Mouse (Mus musculus) B cell, adult (primary cell): Measurements from ENCODE around the gene Magea6. TPM values are rescaled to one million over a fixed set of nuclear protein-coding genes. Genes with fewer than 3 reads are reported as not detected.

ENCODE experiments used
- total RNA-seq: library from RNA; stranded (reverse); gene quantifications from 4 replicates; pipeline ENCODE4 v1.2.4, GENCODE M21; 2023; ENCODE audit not compliant: inconsistent age

The Magea6 gene
- not detected in 4 replicates for total RNA-seq

DNA sequence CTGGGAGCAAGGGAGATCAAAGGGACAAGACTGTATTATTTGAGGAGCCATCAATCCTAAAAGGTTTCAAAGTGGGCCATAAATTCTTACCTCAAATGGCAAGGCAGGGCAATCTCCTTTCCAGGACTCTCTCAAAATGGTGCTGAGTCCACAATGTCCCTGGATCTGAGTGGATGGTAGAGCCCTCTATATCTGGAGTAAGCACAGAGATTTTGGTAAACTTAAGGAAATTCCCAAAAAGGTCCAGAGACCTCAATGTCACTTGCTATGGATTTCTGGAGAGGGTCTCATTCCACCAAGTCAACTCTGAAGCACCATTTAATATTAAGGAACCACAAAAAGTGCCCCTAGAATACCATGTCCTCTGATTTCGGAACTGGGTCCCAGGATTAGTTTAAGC lies at the start of gene Magea6:
Gene Magea6 (minus strand): TSS at position 101 of the 400 bp plus-strand sequence.

DNA sequence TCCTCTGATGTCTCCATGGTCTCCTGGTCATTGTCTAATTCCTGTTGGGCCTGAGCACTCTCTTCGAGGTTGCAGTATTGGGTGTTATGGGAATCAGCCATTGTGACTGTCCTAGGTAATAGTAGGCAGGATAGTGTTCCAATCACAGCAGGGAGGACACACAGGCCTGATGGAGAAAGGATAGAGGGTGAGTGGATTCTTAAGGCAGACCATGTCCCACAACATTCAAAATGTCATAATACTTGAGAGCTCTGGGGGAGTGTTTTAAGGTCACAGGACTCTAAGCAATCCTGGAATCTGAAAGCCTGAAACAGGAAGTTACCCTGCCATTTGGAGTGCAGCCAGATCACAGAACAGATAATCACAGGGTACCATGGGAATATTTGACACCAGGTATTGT lies 13.6 kb upstream of the Magea6 start, which contains the start of gene Magea3:
Gene Magea3 (minus strand): TSS at position 101 of the 400 bp plus-strand sequence.

DNA sequence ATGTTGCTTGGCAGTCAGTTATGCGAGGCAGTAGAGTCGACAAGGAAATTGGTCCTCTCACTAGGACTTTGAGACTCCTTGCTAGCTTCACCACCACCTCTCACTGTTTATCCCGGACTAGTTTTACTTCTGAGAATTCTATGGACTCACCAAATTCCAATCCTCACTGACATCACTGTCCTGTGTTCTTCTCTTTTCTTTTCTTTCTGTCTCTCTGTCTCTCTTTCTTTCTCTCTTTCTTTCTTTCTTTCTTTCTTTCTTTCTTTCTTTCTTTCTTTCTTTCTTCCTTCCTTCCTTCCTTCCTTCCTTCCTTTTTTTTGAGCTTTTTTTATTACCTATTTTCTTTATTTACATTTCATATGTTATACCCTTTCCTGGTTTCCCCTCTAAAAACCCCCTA lies 45.6 kb downstream of the Magea6 start, which contains the start of gene Cldn34b1:
Gene Cldn34b1 (minus strand): TSS at position 101 of the 400 bp plus-strand sequence.

Other genes with a start within 250 kb of the Magea6 start
- gene Cldn34b1, start 45.7 kb downstream of the Magea6 start, total RNA-seq, result not detected in 4 replicates
- not detected in 4 replicates for gene Magea3, start 13.5 kb upstream of the Magea6 start, total RNA-seq
- gene Magea8, start 59.9 kb upstream of the Magea6 start, total RNA-seq, result not detected in 4 replicates
- gene Magea5, start 127.2 kb upstream of the Magea6 start, total RNA-seq, result not detected in 4 replicates
- not detected in 4 replicates for gene Magea1, start 153.8 kb upstream of the Magea6 start, total RNA-seq
- gene Magea2, start 157.7 kb upstream of the Magea6 start, total RNA-seq, result not detected in 4 replicates
- not detected in 4 replicates for gene Cldn34b2, start 192.4 kb upstream of the Magea6 start, total RNA-seq